Mouse (Mus musculus): ENCODE data around the gene Tbccd1. TPM values are rescaled to one million over a fixed set of nuclear protein-coding genes. Genes with fewer than 3 reads are reported as not detected.

Gene Tbccd1
- polyA plus RNA-seq, 1 experiment, result not detected

DNA sequence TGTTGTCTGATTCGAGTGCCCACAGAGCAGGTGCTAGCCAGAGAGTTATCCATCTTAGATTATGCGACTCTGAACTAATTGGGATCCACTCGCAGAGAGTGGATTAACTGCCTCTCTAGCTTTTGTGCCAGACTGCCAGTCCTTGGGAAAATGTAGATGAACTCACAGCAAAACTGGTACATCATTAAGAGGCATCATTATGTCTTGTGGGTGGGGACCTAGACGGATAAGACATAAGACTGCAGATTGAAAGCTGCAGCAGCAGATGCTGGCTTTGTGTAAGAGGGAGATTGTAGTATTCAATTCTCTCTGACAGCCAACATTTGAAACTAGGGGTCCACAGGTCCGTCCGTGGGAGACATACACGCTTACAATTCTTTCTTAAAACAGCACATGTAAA, 54.7 kb downstream of the Tbccd1 start:
- WGBS, result 69% methylated on average over 7 of the region's 7 CpGs
- H3K4me1 ChIP-seq (ENCODE audit: control insufficient read depth, insufficient read depth, low read length), result peaks cover 2% of the 10 kb centered on the region; the same call in 1 of the 2 replicates
- H3K27ac ChIP-seq (ENCODE audit: insufficient read depth, low read depth, low read length), result no peak overlapping the region
- H3K4me3 ChIP-seq (ENCODE audit: insufficient read depth, low read depth, low read length), result no peak overlapping the region
- TF ChIP-seq CTCF (IDR thresholded peaks at IDR 0.05; ENCODE audit: insufficient read depth, low read depth, low read length) (no peak), POLR2A (IDR thresholded peaks at IDR 0.05; ENCODE audit: insufficient read depth, low read depth, low read length) (no peak)

DNA sequence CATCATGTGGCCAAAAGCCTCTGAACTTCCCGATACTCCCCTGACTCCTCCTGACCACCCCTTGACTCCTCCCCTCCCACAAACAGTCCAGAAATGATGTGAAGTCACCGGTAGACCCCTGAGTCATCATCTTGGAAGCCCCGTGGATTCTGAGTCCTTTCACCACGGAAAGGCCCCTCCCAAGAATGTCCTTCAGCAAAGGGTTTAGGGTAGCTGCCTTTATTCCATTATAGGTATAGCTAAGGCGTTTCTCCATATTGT, 56.7 kb downstream of the Tbccd1 start:
- H3K4me3 ChIP-seq (ENCODE audit: insufficient read depth, low read depth, low read length), result no peak overlapping the region
- peaks cover 2% of the 10 kb centered on the region; the same call in 1 of the 2 replicates for H3K4me1 ChIP-seq (ENCODE audit: control insufficient read depth, insufficient read depth, low read length)

GRCm38 (mm10) chr16:22800026-22800848, 57.2 kb downstream of the Tbccd1 start:
- Histone ChIP-seq H3K27ac (ENCODE audit: insufficient read depth, low read depth, low read length) (no peak overlapping the region), H3K4me3 (ENCODE audit: insufficient read depth, low read depth, low read length) (no peak overlapping the region), H3K4me1 (ENCODE audit: control insufficient read depth, insufficient read depth, low read length) (peaks cover 2% of the 10 kb centered on the region; the same call in 1 of the 2 replicates)
- whole genome bisulfite sequencing, result 55% methylated on average over 6 of the region's 6 CpGs
- no peak for TF ChIP-seq POLR2A (IDR thresholded peaks at IDR 0.05; ENCODE audit: insufficient read depth, low read depth, low read length)
- TF ChIP-seq CTCF (IDR thresholded peaks at IDR 0.05; ENCODE audit: insufficient read depth, low read depth, low read length), result no peak

More for the DNA sequence above, 56.7 kb downstream of the Tbccd1 start:
- 23% methylated on average over 5 of the region's 5 CpGs for WGBS
- no peak overlapping the region for H3K27ac ChIP-seq (ENCODE audit: insufficient read depth, low read depth, low read length)
- TF ChIP-seq CTCF (IDR thresholded peaks at IDR 0.05; ENCODE audit: insufficient read depth, low read depth, low read length), result no peak
- no peak for TF ChIP-seq POLR2A (IDR thresholded peaks at IDR 0.05; ENCODE audit: insufficient read depth, low read depth, low read length)

- TF ChIP-seq CTCF (IDR thresholded peaks at IDR 0.05; ENCODE audit: insufficient read depth, low read depth, low read length), result no peak
- no peak for TF ChIP-seq POLR2A (IDR thresholded peaks at IDR 0.05; ENCODE audit: insufficient read depth, low read depth, low read length)
- H3K4me1 ChIP-seq (ENCODE audit: control insufficient read depth, insufficient read depth, low read length), result peaks cover 2% of the 10 kb centered on the region; the same call in 1 of the 2 replicates
- no peak overlapping the region for H3K27ac ChIP-seq (ENCODE audit: insufficient read depth, low read depth, low read length)
- WGBS, result 83% methylated on average over 3 of the region's 3 CpGs
- H3K4me3 ChIP-seq (ENCODE audit: insufficient read depth, low read depth, low read length), result no peak overlapping the region
These were observed 58.9 kb downstream of the Tbccd1 start for GRCm38 (mm10) chr16:22798520-22798919.

DNA sequence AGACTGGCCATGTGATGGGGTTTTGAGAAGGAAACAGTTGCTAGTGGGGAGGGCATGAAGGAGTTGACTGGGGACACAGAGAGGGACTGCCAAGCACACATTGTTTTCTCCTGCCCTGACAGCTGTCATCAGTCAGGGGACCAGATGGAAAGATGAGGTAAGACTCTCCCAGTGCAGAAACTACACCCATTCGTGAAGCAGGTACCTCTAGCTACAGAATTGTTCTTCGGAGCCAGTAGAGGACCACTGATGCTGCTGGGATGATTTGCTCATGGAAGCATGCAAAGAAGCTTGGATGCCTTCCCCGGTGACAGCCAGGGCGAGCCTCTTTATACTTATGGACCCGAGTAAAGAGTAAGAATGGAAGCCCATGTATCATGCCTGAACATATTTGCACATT, 59.9 kb downstream of the Tbccd1 start:
- Histone ChIP-seq H3K27ac (ENCODE audit: insufficient read depth, low read depth, low read length) (no peak overlapping the region), H3K4me1 (ENCODE audit: control insufficient read depth, insufficient read depth, low read length) (peaks cover 2% of the 10 kb centered on the region; the same call in 1 of the 2 replicates), H3K4me3 (ENCODE audit: insufficient read depth, low read depth, low read length) (no peak overlapping the region)
- WGBS, result 83% methylated on average over 5 of the region's 5 CpGs
- no peak for TF ChIP-seq CTCF (IDR thresholded peaks at IDR 0.05; ENCODE audit: insufficient read depth, low read depth, low read length)
- no peak for TF ChIP-seq POLR2A (IDR thresholded peaks at IDR 0.05; ENCODE audit: insufficient read depth, low read depth, low read length)

GRCm38 (mm10) chr16:22795497-22795896, 62.0 kb downstream of the Tbccd1 start:
- H3K4me1 ChIP-seq (ENCODE audit: control insufficient read depth, insufficient read depth, low read length), result peaks cover 4% of the 10 kb centered on the region; the same call in 1 of the 2 replicates
- 82% methylated on average over 3 of the region's 3 CpGs for WGBS
- H3K27ac ChIP-seq (ENCODE audit: insufficient read depth, low read depth, low read length), result no peak overlapping the region
- TF ChIP-seq POLR2A (IDR thresholded peaks at IDR 0.05; ENCODE audit: insufficient read depth, low read depth, low read length), result no peak
- no peak for TF ChIP-seq CTCF (IDR thresholded peaks at IDR 0.05; ENCODE audit: insufficient read depth, low read depth, low read length)
- H3K4me3 ChIP-seq (ENCODE audit: insufficient read depth, low read depth, low read length), result no peak overlapping the region

DNA sequence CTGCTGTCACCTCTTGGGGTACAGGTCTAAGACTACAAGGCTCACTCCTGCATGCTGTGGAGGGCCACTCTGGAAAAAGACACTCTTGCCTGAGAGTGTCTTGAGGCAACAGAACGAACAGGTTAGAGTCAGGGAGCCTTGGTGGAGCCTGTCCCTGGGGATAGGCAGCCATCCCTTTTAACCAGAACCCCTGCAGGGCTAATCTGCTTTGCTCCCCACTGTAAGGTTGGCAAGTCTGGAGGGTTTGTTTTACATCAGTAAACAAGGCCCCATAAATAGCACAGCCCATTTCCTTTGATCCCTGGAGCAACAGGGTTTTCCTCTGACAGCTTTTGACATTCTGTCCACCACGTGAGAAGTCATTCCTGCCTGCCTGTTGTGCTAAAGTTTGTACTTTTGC, 66.2 kb downstream of the Tbccd1 start:
- Histone ChIP-seq H3K4me1 (ENCODE audit: control insufficient read depth, insufficient read depth, low read length) (peaks cover 12% of the 10 kb centered on the region), H3K27ac (ENCODE audit: insufficient read depth, low read depth, low read length) (no peak overlapping the region), H3K4me3 (ENCODE audit: insufficient read depth, low read depth, low read length) (no peak overlapping the region)
- TF ChIP-seq POLR2A (IDR thresholded peaks at IDR 0.05; ENCODE audit: insufficient read depth, low read depth, low read length) (no peak), CTCF (IDR thresholded peaks at IDR 0.05; ENCODE audit: insufficient read depth, low read depth, low read length) (no peak)
- 54% methylated on average over 2 of the region's 2 CpGs for WGBS

- TF ChIP-seq POLR2A (IDR thresholded peaks at IDR 0.05; ENCODE audit: insufficient read depth, low read depth, low read length), result no peak
- TF ChIP-seq CTCF (IDR thresholded peaks at IDR 0.05; ENCODE audit: insufficient read depth, low read depth, low read length), result no peak
- no peak overlapping the region for H3K4me3 ChIP-seq (ENCODE audit: insufficient read depth, low read depth, low read length)
- WGBS, result 23% methylated on average over 10 of the region's 10 CpGs
These were observed 67.5 kb downstream of the Tbccd1 start for GRCm38 (mm10) chr16:22789908-22790367.

DNA sequence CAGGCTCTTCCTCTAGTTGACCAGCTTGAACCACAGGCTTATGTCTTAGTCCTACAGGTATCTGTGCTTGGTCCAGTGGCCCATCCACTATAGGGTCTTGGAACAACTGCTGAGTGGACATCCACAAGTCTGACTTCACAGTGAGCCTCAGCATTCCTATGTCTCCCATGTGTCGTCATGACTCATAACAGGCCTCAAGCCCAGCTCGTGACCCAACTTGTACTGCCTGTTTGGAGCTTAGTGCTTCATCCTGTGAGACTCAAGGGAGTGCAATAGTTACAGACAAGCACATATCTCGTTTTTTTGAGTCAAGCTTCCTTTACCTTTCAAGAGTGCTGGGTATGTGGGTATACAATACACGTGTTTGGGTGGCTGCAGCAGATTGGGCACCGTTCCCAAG, 74.8 kb downstream of the Tbccd1 start:
- 80% methylated on average over 5 of the region's 5 CpGs for WGBS

More at GRCm38 (mm10) chr16:22789908-22790367, 67.5 kb downstream of the Tbccd1 start:
- H3K4me1 ChIP-seq (ENCODE audit: control insufficient read depth, insufficient read depth, low read length), result peaks cover 12% of the 10 kb centered on the region
- no peak overlapping the region for H3K27ac ChIP-seq (ENCODE audit: insufficient read depth, low read depth, low read length)

More for the DNA sequence above, 74.8 kb downstream of the Tbccd1 start:
- Histone ChIP-seq H3K27ac (ENCODE audit: insufficient read depth, low read depth, low read length) (no peak overlapping the region), H3K4me3 (ENCODE audit: insufficient read depth, low read depth, low read length) (no peak overlapping the region), H3K4me1 (ENCODE audit: control insufficient read depth, insufficient read depth, low read length) (no peaks in the 10 kb centered on the region)
- TF ChIP-seq POLR2A (IDR thresholded peaks at IDR 0.05; ENCODE audit: insufficient read depth, low read depth, low read length) (no peak), CTCF (IDR thresholded peaks at IDR 0.05; ENCODE audit: insufficient read depth, low read depth, low read length) (no peak)

Measured in olfactory bulb, adult 2 months (tissue).